Mouse (Mus musculus) cerebellum, adult 2 months (tissue): Measurements from ENCODE around the gene Pcsk2.

Experiments used
- CTCF ChIP-seq: fragments of 200-500 bp; IDR thresholded peaks from 2 replicates; pipeline ENCODE4 v1.5.1; 2011; ENCODE audit warnings: low read depth, mild to moderate bottlenecking, control low read depth, low read length, moderate library complexity, borderline replicate concordance; ENCODE audit not compliant: insufficient read depth
- POLR2A ChIP-seq: fragments of 200-500 bp; IDR thresholded peaks from 2 replicates; pipeline ENCODE4 v1.6.1; 2011; ENCODE audit warnings: low read length, control low read depth, borderline replicate concordance; ENCODE audit not compliant: insufficient read depth

GRCm38 (mm10) chr2:143546412-143547211 is 656 bp downstream of the Pcsk2 start:
- no peak for TF ChIP-seq CTCF
- no peak for TF ChIP-seq POLR2A
